Mouse (Mus musculus): ENCODE measurements around the gene Taf12.
A peak's percentile ranks its signal among the peaks of the same experiment; 100 is the strongest.

Taf12 gene

GRCm38 (mm10) chr4:132311209-132311608 lies 37.0 kb downstream of the Taf12 start:
- DNase-seq (ENCODE audit: low read depth, low spot score), result no peak

- DNase-seq (ENCODE audit: low read depth, low spot score), result no peak
These were observed 37.6 kb downstream of the Taf12 start for GRCm38 (mm10) chr4:132311801-132312200.

- no peak for DNase-seq (ENCODE audit: low read depth, low spot score)
These were observed 38.5 kb downstream of the Taf12 start for GRCm38 (mm10) chr4:132312627-132313026.

GRCm38 (mm10) chr4:132315711-132316110 lies 41.5 kb downstream of the Taf12 start:
- no peak for DNase-seq (ENCODE audit: low read depth, low spot score)

GRCm38 (mm10) chr4:132326481-132326880 lies 52.3 kb downstream of the Taf12 start:
- no peak for DNase-seq (ENCODE audit: low read depth, low spot score)

GRCm38 (mm10) chr4:132328391-132328982 lies 54.3 kb downstream of the Taf12 start:
- no peak for DNase-seq (ENCODE audit: low read depth, low spot score)

GRCm38 (mm10) chr4:132329115-132329834 lies 55.1 kb downstream of the Taf12 start, which contains the start of gene Trnau1ap:
TSS of gene Trnau1ap (minus strand) at chr4:132329538.
- DNase-seq (ENCODE audit: low read depth, low spot score), result peak; percentile 79

- no peak for DNase-seq (ENCODE audit: low read depth, low spot score)
These were observed 55.7 kb downstream of the Taf12 start for GRCm38 (mm10) chr4:132329835-132330354.

GRCm38 (mm10) chr4:132331960-132332359 lies 57.8 kb downstream of the Taf12 start:
- no peak for DNase-seq (ENCODE audit: low read depth, low spot score)

GRCm38 (mm10) chr4:132332880-132333279 lies 58.7 kb downstream of the Taf12 start:
- no peak for DNase-seq (ENCODE audit: low read depth, low spot score)

GRCm38 (mm10) chr4:132338943-132339342 lies 64.8 kb downstream of the Taf12 start:
- no peak for DNase-seq (ENCODE audit: low read depth, low spot score)

GRCm38 (mm10) chr4:132341451-132341850 lies 67.3 kb downstream of the Taf12 start:
- no peak for DNase-seq (ENCODE audit: low read depth, low spot score)

- no peak for DNase-seq (ENCODE audit: low read depth, low spot score)
These were observed 70.4 kb downstream of the Taf12 start for GRCm38 (mm10) chr4:132344403-132345134.
